ENCODE assay signal across 8 mouse cellular contexts in genomic region chr13:104517638-104518311, GRCm38 (mm10).
DNase-seq lines count a peak whose midpoint lies in the region; ATAC-seq lines count a peak whose summit lies in the region.

No protein-coding gene starts in this region.

- no peak for DNase-seq in heart, adult 11 months
- DNase-seq in midbrain, embryonic 11.5 days (ENCODE audit: low spot score, missing footprints): peak; percentile 82
- DNase-seq in thymus, postnatal 25 days: no peak
- no peak for DNase-seq in cerebellum, adult 9-11 months
- DNase-seq in cerebellum, adult 11-12 months: no peak

- peak overlapping the region; percentile 54 to 76 for H3K27ac ChIP-seq in heart, embryonic 14.5 days (replicated peaks in 1 of 2; ENCODE audit: control insufficient read depth in 1 of 2, insufficient read depth in 1 of 2, low read depth in 2 of 2, low read length in 2 of 2)
- H3K27ac ChIP-seq in brown adipose tissue, adult 24 weeks (replicated peaks; ENCODE audit: low read depth, low read length): no peak overlapping the region; the same call in 1 of the 2 replicates
- H3K27ac ChIP-seq in hindbrain, embryonic 13.5 days: peak overlapping the region; percentile 97
- H3K27ac ChIP-seq in midbrain, embryonic 11.5 days (ENCODE audit: low read depth, low read length): peak overlapping the region; percentile 90

- WGBS in heart, embryonic 14.5 days: 58% methylated on average over 15 of the region's 15 CpGs
- 40% methylated on average over 15 of the region's 15 CpGs for WGBS in hindbrain, embryonic 13.5 days
- WGBS in midbrain, embryonic 11.5 days: 49% methylated on average over 15 of the region's 15 CpGs

- H3K9me3 ChIP-seq in heart, embryonic 14.5 days (ENCODE audit: control insufficient read depth, low read length): no peaks in the 10 kb centered on the region
- 0 out of 2 replicates have a peak, but pooled peaks cover 4% of the 10 kb centered on the region for H3K9me3 ChIP-seq in hindbrain, embryonic 13.5 days
- no peaks in the 10 kb centered on the region for H3K9me3 ChIP-seq in midbrain, embryonic 11.5 days (ENCODE audit: control insufficient read depth, low read length)

- H3K4me2 ChIP-seq in heart, embryonic 14.5 days (ENCODE audit: low read length): peak overlapping the region; percentile 70
- peak overlapping the region; percentile 55 for H3K4me2 ChIP-seq in hindbrain, embryonic 13.5 days
- peak overlapping the region; percentile 54 for H3K4me2 ChIP-seq in midbrain, embryonic 11.5 days

- peak; percentile 15; the same call in 1 of the 2 replicates for ATAC-seq in heart, embryonic 14.5 days (ENCODE audit: insufficient number of reproducible peaks, insufficient read depth, low FRiP score, low read depth)
- ATAC-seq in hindbrain, embryonic 13.5 days (ENCODE audit: low FRiP score): no peak; the same call in 1 of the 2 replicates
- no peak; the same call in 1 of the 2 replicates for ATAC-seq in midbrain, embryonic 11.5 days (ENCODE audit: low FRiP score)

- no peaks in the 10 kb centered on the region for H3K36me3 ChIP-seq in heart, embryonic 14.5 days (ENCODE audit: control insufficient read depth, insufficient read depth, low read length)
- no peaks in the 10 kb centered on the region for H3K36me3 ChIP-seq in hindbrain, embryonic 13.5 days
- H3K36me3 ChIP-seq in midbrain, embryonic 11.5 days (ENCODE audit: control insufficient read depth, insufficient read depth, low read length): no peaks in the 10 kb centered on the region

- H3K27me3 ChIP-seq in heart, embryonic 14.5 days (ENCODE audit: control insufficient read depth, insufficient read depth, low read length): no peaks in the 10 kb centered on the region
- no peaks in the 10 kb centered on the region for H3K27me3 ChIP-seq in hindbrain, embryonic 13.5 days
- no peaks in the 10 kb centered on the region for H3K27me3 ChIP-seq in midbrain, embryonic 11.5 days (ENCODE audit: control insufficient read depth, insufficient read depth, low read length)

- peak overlapping the region; percentile 37 to 38 for H3K4me3 ChIP-seq in heart, embryonic 14.5 days (ENCODE audit: control insufficient read depth in 1 of 2, insufficient read depth in 1 of 2, low read depth in 1 of 2, low read length in 2 of 2)
- H3K4me3 ChIP-seq in brown adipose tissue, adult 24 weeks (ENCODE audit: insufficient read depth, low read depth, low read length): peak overlapping the region; percentile 13
- H3K4me3 ChIP-seq in hindbrain, embryonic 13.5 days: peak overlapping the region; percentile 37
- H3K4me3 ChIP-seq in midbrain, embryonic 11.5 days (ENCODE audit: low read depth, low read length): peak overlapping the region; percentile 30; the same call in 1 of the 2 replicates

- peak overlapping the region; percentile 72 for H3K9ac ChIP-seq in heart, embryonic 14.5 days (ENCODE audit: low read length)
- peak overlapping the region; percentile 71 for H3K9ac ChIP-seq in hindbrain, embryonic 13.5 days
- peak overlapping the region; percentile 74 for H3K9ac ChIP-seq in midbrain, embryonic 11.5 days (ENCODE audit: low read length)

- peaks cover 11 to 15% of the 10 kb centered on the region in 2 experiments for H3K4me1 ChIP-seq in heart, embryonic 14.5 days (ENCODE audit: control insufficient read depth in 2 of 2, insufficient read depth in 2 of 2, low read length in 2 of 2)
- peaks cover 6% of the 10 kb centered on the region for H3K4me1 ChIP-seq in brown adipose tissue, adult 24 weeks (ENCODE audit: control insufficient read depth, insufficient read depth, insufficient read length, low read length)
- peaks cover 19% of the 10 kb centered on the region for H3K4me1 ChIP-seq in hindbrain, embryonic 13.5 days (replicated peaks)
- H3K4me1 ChIP-seq in midbrain, embryonic 11.5 days (ENCODE audit: control insufficient read depth, insufficient read depth, low read length): peaks cover 8% of the 10 kb centered on the region; the same call in 1 of the 2 replicates
